Mouse (Mus musculus) E14TG2a.4 (cell line): ENCODE measurements around the gene Olfr1412.

Experiments used
- CTCF ChIP-seq: conservative IDR thresholded peaks from 2 replicates; pipeline ENCODE4 v1.5.1; 2014; ENCODE audit warnings: low read length
- NANOG ChIP-seq: IDR thresholded peaks from 2 replicates; pipeline ENCODE4 v1.6.1; 2014; ENCODE audit warnings: borderline replicate concordance, low read length, mixed read lengths

GRCm38 (mm10) chr1:92545929-92546328 lies 39.6 kb upstream of the Olfr1412 start:
- TF ChIP-seq CTCF: no peak
- no peak for TF ChIP-seq NANOG
